Mouse (Mus musculus) right cerebral cortex, postnatal 36 days (tissue): ENCODE results near the gene Cenpm.

Experiments used
- DNase-seq, 2 experiments: peaks; one replicate each; pipeline ENCODE4 v3.0.0; 2022; ENCODE audit warnings: low spot score in 2 of 2, mixed read lengths in 1 of 2

Cenpm gene

GRCm38 (mm10) chr15:82192617-82193016 is 51.9 kb downstream of the Cenpm start:
- no peak for DNase-seq

- DNase-seq, result no peak
These were observed 55.9 kb downstream of the Cenpm start for GRCm38 (mm10) chr15:82188481-82189240.

GRCm38 (mm10) chr15:82187924-82188323 is 56.6 kb downstream of the Cenpm start:
- no peak for DNase-seq

- DNase-seq, result no peak
These were observed 57.1 kb downstream of the Cenpm start for GRCm38 (mm10) chr15:82187401-82187800.

- no peak for DNase-seq
These were observed 57.6 kb downstream of the Cenpm start for GRCm38 (mm10) chr15:82186931-82187330.

GRCm38 (mm10) chr15:82186131-82186530 is 58.4 kb downstream of the Cenpm start:
- no peak for DNase-seq

GRCm38 (mm10) chr15:82185062-82185783 is 59.3 kb downstream of the Cenpm start:
- DNase-seq, result no peak

GRCm38 (mm10) chr15:82184656-82185055 is 59.9 kb downstream of the Cenpm start:
- no peak for DNase-seq

GRCm38 (mm10) chr15:82184183-82184582 is 60.4 kb downstream of the Cenpm start:
- DNase-seq, result no peak
